Mouse (Mus musculus) spleen, postnatal 10 days (tissue): ENCODE results near the gene Mptx2.
A peak's percentile ranks its signal among the peaks of the same experiment; 100 is the strongest.
"Not testable (repeated sequence)": the region's sequence is repeated elsewhere in the genome, so short reads cannot be mapped to it uniquely, and the experiment has no call there.

Source experiments
- DNase-seq, 2 experiments: peaks; one replicate each; pipeline ENCODE4 v3.0.0; 2021 to 2022; ENCODE audit warnings: low spot score in 2 of 2

The Mptx2 gene

GRCm38 (mm10) chr1:173277677-173278076, at the start of gene Mptx2:
TSS of gene Mptx2 (minus strand) at chr1:173277777.
- DNase-seq = no peak

GRCm38 (mm10) chr1:173326552-173326951, 49.0 kb upstream of the Mptx2 start:
- no peak for DNase-seq

GRCm38 (mm10) chr1:173325395-173325794, 47.8 kb upstream of the Mptx2 start:
- DNase-seq = no peak

DNA sequence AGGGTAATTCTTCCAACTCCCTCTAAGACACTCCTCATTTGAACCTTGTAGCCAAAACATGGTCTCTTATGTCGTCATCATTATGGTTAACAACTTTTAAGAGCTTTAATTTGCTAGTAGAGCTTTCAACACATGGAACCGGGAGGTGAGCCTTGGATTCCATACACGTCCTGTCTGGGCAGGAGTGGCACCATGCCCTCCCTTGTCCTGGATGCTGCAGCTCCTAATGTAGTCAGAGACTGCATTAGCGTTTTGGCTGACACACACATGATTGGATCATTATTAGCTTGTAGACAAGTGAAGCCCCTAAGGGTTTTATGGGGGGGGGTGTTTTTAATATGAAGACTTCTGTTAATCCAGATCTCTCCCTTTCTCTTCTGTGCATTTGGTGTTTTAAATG, 47.4 kb upstream of the Mptx2 start:
- DNase-seq = no peak

- peak in 1 of 2 experiments; percentile 62 for DNase-seq
These were observed 46.4 kb upstream of the Mptx2 start for GRCm38 (mm10) chr1:173323839-173324585.

DNA sequence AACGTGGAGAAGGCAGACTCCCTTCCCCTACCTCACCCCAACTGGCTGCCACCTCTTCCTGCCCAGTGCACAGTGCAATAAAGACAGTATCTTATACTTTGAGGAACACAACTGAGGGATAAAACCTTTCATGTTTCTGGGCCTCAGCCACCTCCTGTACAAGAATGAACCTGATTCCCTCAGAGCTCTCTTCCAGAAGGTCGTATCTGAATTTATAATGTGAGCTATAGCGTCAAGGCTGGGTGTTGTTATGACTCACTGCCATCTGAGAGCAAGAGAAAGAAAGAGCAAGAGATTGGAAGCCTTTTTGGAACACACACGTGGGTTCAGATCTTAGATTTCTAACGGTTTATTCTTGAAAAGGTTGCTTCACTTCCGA, 44.7 kb upstream of the Mptx2 start:
- no peak for DNase-seq

DNA sequence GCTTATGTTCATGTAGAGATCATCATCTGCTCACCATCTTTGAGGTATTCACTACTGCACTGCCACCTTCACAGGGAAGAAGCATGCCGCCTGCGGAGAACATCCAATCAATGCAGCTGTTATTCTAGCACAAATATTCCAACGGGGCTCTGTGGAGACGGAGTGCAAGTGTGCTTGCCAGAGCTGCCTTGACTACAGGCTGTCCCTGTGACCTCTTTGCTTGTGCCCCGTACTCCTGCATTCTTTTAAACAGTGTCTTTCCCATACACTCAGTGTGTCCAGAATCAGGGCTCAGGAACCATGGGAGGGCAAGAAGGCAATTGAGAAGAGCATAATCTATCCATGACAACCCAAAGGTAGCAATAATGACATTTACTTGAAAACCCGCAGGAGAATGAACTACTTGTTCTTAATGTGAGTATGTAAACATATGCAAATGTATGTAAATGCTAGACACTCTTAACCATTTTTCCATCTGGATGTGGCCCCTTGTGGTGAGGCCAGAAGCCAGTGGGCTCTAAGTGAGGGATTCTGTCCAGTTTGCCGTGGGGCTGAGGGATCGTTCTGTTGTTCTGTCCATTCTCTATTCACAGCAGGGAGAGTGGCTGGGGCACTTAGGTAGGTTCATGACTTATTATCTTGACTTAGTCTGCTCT, 44.1 kb upstream of the Mptx2 start:
- no peak for DNase-seq

DNA sequence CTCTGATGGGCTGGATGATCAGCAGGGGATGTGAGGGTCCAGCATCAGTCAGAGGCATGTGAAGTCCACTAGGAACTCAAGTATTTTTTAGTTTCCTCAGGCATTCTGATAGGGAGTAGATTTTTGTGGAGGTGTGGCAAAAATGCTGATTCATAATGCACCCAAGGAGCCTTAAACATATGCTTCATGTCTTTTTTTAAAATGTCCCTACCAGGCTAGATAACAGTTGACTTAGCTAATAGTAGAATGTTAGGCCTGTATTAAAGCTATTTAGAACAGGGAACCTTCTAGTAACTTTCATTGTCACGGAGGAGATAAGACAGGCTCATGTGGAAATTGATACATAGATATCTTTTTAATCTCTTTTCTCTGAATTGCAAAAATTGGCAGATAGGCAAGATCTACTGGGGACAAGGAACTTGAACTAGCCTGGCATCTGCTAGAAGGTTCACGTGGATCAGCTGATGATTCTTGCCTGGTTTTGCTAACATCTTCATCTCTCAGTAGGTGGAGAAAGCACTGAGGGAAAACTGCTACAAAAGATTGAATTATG, 40.4 kb upstream of the Mptx2 start:
- DNase-seq = no peak

- DNase-seq = no peak
These were observed 38.1 kb upstream of the Mptx2 start for GRCm38 (mm10) chr1:173315725-173316124.

DNA sequence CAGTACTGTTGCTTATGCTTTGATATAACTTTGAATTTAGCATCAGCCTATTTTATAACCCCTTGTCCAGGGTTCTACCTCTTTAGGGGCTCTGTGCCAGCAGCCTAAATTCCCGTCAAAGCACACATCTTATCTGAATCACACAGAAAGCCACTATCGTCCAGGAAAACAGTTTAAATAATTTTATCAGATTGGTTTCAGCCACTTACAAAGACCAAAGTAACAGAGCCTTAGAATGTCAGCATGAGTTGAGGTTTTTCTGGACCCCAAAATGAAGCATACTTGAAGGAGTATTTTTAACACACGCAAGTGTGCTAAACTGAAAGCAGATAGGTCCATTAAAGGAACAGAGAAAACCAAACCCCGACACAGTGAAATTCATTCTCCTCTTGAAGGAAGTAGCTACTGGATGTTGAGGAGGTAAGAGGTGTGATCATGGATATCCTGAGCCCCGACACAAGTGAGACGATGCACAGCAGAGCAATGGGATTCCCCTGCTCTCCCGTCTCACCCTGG, 36.0 kb upstream of the Mptx2 start:
- not testable (repeated sequence) for DNase-seq

GRCm38 (mm10) chr1:173302795-173303194, 25.2 kb upstream of the Mptx2 start:
- DNase-seq = not testable (repeated sequence)

- DNase-seq = no peak
These were observed 11.9 kb downstream of the Mptx2 start, which contains the start of gene Olfr418 for GRCm38 (mm10) chr1:173265701-173266100. TSS of gene Olfr418 (plus strand) at chr1:173266001.

DNA sequence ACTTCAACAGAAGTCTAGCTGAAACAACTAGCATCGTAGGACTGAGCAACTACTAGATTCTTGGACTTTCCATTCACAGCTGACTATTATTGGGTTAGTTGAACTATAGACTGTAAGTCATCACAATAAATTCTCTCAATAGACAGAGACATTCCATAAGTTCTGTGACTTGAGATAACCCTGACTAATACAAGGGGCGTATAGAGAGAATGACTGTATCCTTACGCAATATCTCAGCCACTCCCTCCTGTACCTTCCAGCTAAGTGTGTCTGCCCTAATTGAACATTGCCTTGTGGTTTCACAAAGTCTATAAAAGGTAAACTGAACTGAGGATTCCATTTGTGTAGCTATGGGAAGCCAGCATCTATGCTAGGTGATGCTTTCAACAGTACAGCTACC, 27.7 kb downstream of the Mptx2 start:
- no peak for DNase-seq

DNA sequence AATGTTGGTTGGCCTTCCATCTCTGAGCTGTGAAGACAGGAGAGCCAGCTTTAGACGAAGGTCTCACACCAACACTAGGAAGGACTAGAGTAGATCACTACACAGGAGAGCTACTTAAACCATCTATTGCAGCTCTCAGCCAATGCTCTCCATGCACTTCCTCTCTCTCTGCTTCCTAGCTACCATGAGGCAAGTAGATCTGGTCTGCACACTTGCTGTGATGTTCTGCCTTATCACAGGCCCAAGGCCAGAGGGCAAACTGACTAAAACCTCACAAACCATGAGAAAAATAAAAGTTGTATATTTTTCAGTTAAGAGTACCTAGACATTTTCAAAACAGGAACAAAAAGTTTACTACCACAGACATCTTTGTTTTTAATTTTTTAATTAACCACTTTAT, 40.6 kb downstream of the Mptx2 start:
- not testable (repeated sequence) for DNase-seq

DNA sequence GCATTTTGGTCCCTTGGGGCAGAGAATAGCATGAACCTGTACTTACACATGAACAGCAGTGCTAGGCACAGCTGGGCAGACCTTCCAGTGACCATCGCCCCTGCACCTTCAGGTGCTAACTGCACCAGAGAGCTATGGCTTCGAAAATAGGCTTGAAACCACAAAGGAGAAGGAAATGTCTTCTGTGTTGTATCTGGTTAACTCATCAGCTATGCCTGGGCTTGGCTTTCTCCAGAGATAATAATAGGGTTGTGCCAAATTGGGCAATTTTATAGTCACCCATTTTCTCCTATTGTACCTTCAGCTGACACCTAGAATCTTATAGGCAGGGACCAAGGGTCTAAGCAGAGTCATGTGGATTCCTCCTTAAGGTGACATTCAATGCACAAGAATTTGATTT, 50.5 kb downstream of the Mptx2 start, which contains the start of gene Fcer1a:
Gene Fcer1a, minus strand, starts transcription at position 134 of the 400 bp plus-strand sequence.
- no peak for DNase-seq
